Mouse (Mus musculus): ENCODE results near the gene Tbce. TPM values are rescaled to one million over a fixed set of nuclear protein-coding genes. Genes with fewer than 3 reads are reported as not detected.
"Not testable (repeated sequence)": the region's sequence is repeated elsewhere in the genome, so short reads cannot be mapped to it uniquely, and the experiment has no call there.

Gene Tbce
- total RNA-seq, 2 experiments from 2014 or later = 12.9 to 15.1 TPM

GRCm38 (mm10) chr13:14035875-14036630, 3.4 kb downstream of the Tbce start:
- intact Hi-C loops (cut with DNase I) = no loop called here

DNA sequence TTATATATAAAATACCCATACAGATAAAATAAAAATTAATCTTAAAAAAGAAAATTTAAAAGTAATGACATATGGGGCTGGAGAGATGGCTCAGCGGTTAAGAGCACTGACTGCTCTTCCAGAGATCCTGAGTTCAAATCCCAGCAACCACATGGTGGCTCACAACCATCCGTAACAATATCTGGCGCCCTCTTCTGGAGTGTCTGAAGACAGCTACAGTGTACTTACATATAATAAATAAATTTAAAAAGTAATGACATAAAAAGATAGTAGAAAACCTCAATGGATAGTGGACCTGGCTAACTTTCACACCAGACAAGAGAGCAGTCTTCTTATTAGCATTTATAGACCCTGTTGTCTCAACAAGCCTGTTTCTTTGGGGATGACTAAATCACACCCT, 4.1 kb downstream of the Tbce start:
- intact Hi-C loops (cut with DNase I); DNase-seq: not testable (repeated sequence)

More at GRCm38 (mm10) chr13:14035875-14036630, 3.4 kb downstream of the Tbce start:
- DNase-seq = no peak

- DNase-seq = no peak
Observed at GRCm38 (mm10) chr13:14034073-14034348, 5.4 kb downstream of the Tbce start.

DNA sequence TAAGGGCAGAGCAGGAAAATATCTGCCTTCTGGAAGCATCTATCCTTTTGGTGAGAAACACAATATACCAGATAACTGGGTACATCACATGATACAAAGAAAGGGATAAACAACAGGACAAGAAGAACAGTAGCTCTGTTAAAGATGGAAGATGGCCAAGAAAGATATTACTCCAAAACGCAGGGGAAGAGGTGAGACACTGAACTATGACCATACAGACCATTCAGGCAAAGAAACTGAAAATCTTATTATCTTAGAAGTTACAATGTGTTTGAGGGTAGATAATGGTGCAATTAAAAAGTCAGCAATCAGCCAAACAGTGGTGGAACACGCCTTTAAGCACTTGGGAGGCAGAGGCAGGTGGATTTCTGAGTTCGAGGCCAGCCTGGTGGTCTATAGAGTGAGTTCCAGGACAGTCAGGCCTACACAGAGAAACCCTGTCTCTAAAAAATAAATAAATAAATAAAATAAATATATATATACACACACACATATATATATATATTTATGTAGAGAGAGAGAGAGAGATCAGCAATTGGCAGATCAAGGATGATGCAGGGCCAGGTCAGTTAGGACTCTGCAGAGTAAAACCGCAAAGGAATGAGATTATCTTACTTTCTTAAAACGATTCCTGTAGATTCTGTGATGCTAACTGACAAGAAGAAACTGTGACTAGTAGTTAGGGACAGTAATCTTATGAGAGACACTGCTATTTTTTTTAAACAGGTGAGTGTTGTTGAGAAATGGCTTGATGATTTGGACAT, 5.9 kb downstream of the Tbce start:
- intact Hi-C loops (cut with DNase I) = no loop called here
- no peak for DNase-seq

More at GRCm38 (mm10) chr13:14034073-14034348, 5.4 kb downstream of the Tbce start:
- intact Hi-C loops (cut with DNase I) = no loop called here

DNA sequence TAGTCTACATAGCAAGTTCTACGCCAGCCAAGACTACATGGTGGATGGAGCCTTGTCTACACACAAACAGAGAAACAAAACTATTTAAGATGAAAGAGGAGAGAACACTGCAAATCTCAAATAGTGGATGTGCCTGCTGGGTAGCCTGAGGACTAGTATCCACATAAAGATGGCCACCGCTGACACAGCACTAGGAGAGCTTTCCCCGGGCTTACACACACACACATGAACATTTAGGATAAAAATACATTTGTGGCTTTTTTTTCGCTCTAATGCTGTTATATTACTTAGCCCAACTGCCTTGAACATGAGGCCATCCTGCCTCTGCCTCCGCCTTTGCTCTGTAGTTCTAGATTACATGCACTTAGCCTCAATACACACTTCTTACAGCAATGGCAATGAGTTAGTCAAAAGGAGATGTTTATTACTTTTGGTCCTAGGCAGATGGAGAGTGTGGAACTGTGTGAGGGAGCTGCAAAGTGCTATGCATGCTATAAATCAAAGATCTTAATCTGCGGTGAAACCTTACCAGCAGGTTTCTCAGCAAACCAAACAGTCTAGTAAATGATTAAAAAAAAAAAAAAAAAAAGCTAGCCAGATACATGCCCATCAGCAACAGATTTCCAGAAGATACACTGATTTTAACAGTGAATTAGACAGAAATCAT, 13.2 kb downstream of the Tbce start:
- intact Hi-C loops (cut with DNase I) = no loop called here
- DNase-seq = no peak

- DNase-seq = no peak
- intact Hi-C loops (cut with DNase I) = no loop called here
Observed at GRCm38 (mm10) chr13:14025554-14025953, 13.9 kb downstream of the Tbce start.

GRCm38 (mm10) chr13:14021417-14021816, 18.0 kb downstream of the Tbce start:
- intact Hi-C loops (cut with DNase I); DNase-seq: not testable (repeated sequence)

DNA sequence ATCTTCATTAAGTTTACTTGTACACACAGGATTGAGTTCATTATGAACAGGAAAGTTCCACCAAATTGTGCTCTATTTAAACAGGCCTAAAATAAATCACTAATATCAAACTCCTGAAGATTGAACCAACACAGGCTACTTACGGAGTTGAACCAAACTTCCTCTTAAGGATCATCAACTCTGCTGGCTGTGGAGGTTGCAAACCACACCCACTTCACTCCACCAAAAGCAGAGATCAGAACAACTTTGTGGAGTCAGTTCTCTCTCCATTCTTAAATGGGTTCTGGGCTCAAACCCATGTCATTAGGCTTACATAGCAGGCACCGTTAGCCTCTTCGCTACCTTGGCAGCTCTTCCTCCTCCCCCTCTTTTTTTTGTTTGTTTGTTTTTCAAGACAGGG, 20.6 kb downstream of the Tbce start:
- intact Hi-C loops (cut with DNase I) = no loop called here
- DNase-seq = no peak

DNA sequence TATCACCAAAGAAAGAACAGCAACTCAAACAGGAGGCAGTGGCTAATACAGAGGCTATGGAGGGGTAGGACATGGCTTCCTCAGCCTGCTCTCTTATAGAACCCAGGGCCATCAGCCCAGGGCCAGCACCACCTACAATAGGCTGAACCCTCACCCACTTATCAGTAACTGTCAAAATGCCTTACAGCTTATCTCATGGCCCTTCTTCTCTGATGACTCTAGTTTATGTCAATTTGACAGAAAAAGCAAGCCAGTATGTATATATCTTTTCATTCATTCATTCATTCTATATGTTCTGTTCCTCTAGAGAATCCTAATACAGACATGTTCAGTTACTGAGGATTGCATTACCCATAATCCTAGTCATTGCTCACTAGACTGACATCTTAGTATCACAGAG, 21.2 kb downstream of the Tbce start:
- no peak for DNase-seq

DNA sequence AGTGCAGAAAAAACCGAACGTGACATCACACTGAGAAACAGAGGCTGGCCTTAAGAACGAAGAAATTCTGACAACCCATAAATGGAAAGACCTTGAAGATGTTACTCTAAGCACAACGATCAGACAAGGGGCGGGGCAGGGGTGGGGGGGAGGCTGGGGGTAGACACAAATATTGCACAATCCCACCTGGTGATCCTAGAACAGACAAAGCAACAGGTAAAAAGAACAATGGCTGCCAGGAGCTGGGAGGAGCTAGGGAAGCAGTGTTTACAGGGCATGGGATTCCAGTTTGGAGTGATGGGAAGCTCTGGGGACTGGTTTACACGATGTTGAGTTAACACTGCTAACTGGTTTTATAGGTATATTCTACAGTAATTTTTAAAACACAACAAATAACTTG, 23.8 kb downstream of the Tbce start:
- intact Hi-C loops (cut with DNase I) = no loop called here
- no peak for DNase-seq

More for the DNA sequence above, 21.2 kb downstream of the Tbce start:
- intact Hi-C loops (cut with DNase I) = no loop called here

- DNase-seq = no peak
- intact Hi-C loops (cut with DNase I) = no loop called here
Observed at GRCm38 (mm10) chr13:14014540-14014939, 24.9 kb downstream of the Tbce start.

GRCm38 (mm10) chr13:14014001-14014400, 25.4 kb downstream of the Tbce start:
- DNase-seq = no peak
- intact Hi-C loops (cut with DNase I) = no loop called here

DNA sequence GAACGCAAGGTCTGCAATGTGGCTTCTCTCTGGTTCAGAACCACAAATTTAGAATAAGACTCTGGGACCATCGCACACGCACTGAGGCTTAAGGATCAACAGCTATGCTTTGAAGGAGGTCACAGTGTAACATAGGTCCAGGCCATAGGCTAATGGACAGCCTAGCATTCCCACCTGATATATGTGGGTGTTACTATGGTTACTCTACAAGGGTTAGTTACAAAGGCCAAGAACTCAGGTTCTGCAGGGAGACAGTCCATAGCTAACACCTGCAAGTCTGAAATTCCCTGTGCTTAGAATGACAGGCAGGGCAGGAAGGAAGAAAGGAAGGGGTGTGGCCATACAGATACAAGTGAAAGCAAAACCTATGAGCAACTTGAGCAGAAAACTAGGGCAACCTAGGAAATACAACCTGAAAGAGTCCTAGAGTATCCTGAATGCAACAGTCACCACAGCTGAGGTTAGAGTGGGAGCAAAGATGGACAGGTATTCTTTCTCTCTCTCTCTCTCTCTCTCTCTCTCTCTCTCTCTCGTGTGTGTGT, 27.9 kb downstream of the Tbce start:
- no peak for DNase-seq
- intact Hi-C loops (cut with DNase I) = no loop called here

- intact Hi-C loops (cut with DNase I) = loop anchor here (10.0 kb wide), 2 partner anchors 121 to 169 kb away; no protein-coding TSS in a partner anchor
Observed at GRCm38 (mm10) chr13:14006056-14006455, 33.4 kb downstream of the Tbce start.

DNA sequence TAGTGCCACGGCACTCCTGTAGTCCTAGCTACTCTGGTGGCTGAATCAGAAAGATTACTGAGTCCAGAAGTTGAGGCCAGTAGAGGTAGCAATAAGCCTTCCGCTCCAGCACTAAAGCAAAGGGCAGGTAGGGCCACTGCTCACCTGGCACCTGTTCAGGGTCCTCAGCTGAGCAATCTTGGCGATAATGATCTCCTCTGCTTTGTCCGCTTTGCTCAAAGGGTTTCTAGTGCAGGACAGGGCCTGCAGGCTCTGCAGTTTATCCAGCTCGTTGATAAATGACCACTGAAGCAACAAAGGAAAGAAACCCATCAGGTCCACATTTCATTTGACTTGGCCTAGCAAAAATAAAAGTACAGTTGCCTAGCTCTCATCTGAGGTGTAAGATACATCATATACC, 34.4 kb downstream of the Tbce start:
- intact Hi-C loops (cut with DNase I) = loop anchor here (10.0 kb wide), 2 partner anchors 120 to 170 kb away; no protein-coding TSS in a partner anchor
- DNase-seq = no peak

More at GRCm38 (mm10) chr13:14006056-14006455, 33.4 kb downstream of the Tbce start:
- DNase-seq = no peak

DNA sequence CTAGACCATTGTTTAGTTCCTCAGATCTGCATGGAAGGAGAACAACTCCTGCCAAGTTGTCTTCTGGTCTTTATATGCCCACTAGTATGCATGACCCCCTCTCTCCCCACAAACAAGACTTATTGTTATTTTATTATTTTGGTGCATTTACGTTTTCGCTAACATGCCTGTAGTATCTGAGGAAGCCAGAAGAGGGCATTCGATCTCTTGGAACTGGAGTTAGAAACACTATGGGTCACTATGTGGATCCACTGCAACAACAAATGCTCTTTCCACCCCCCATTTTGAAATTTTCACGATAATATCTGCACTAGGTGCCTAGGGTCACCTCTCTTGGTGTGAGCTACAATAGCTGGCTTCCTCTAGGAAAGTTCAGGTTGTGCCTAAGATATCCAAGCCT, 35.4 kb downstream of the Tbce start:
- no peak for DNase-seq
- intact Hi-C loops (cut with DNase I) = loop anchor here (10.0 kb wide), 2 partner anchors 119 to 171 kb away; no protein-coding TSS in a partner anchor

GRCm38 (mm10) chr13:14002706-14003105, 36.7 kb downstream of the Tbce start:
- DNase-seq = no peak
- intact Hi-C loops (cut with DNase I) = loop anchor here (10.0 kb wide), 2 partner anchors 118 to 172 kb away; no protein-coding TSS in a partner anchor

GRCm38 (mm10) chr13:13997476-13997875, 42.0 kb downstream of the Tbce start:
- DNase-seq = no peak
- intact Hi-C loops (cut with DNase I) = no loop called here

- intact Hi-C loops (cut with DNase I) = no loop called here
- DNase-seq = peak; percentile 23 to 45
Observed at GRCm38 (mm10) chr13:13995046-13995445, 44.4 kb downstream of the Tbce start.

- intact Hi-C loops (cut with DNase I) = loop anchor here (5.0 kb wide), 1 partner anchor 36 kb away; no protein-coding TSS in a partner anchor
- no peak for DNase-seq
Observed at GRCm38 (mm10) chr13:13993041-13993440, 46.4 kb downstream of the Tbce start.

GRCm38 (mm10) chr13:13990391-13990790, 49.0 kb downstream of the Tbce start:
- intact Hi-C loops (cut with DNase I) = loop anchor here (5.0 kb wide), 1 partner anchor 33 kb away; no protein-coding TSS in a partner anchor
- no peak for DNase-seq

Data from gastrocnemius, postnatal 36 days (tissue).